Mouse (Mus musculus) lung, postnatal 4 days (tissue): Measurements from ENCODE around the gene 3110021N24Rik.

Experiments
- DNase-seq, 2 experiments: peaks; one replicate each; pipeline ENCODE4 v3.0.0; 2021

3110021N24Rik gene

GRCm38 (mm10) chr4:108798083-108798830, 78.8 kb downstream of the 3110021N24Rik start:
- DNase-seq, result peak; percentile 50 to 82

GRCm38 (mm10) chr4:108803535-108803934, 84.1 kb downstream of the 3110021N24Rik start:
- no peak for DNase-seq

GRCm38 (mm10) chr4:108811142-108811541, 91.7 kb downstream of the 3110021N24Rik start:
- DNase-seq, result no peak

- no peak for DNase-seq
Observed at GRCm38 (mm10) chr4:108811550-108811949, 92.1 kb downstream of the 3110021N24Rik start.

GRCm38 (mm10) chr4:108825677-108826076, 106.2 kb downstream of the 3110021N24Rik start:
- no peak for DNase-seq

- no peak for DNase-seq
Observed at GRCm38 (mm10) chr4:108826096-108826495, 106.6 kb downstream of the 3110021N24Rik start.

- no peak for DNase-seq
Observed at GRCm38 (mm10) chr4:108826643-108827042, 107.2 kb downstream of the 3110021N24Rik start.

GRCm38 (mm10) chr4:108830698-108831097, 111.2 kb downstream of the 3110021N24Rik start:
- DNase-seq, result no peak
